Mouse (Mus musculus) ovary, postnatal 10 days (tissue): ENCODE measurements around the gene Abcb1a.

Experiments
- DNase-seq: peaks from one replicate; pipeline ENCODE4 v3.0.0; 2022; ENCODE audit warnings: low spot score

Abcb1a gene

DNA sequence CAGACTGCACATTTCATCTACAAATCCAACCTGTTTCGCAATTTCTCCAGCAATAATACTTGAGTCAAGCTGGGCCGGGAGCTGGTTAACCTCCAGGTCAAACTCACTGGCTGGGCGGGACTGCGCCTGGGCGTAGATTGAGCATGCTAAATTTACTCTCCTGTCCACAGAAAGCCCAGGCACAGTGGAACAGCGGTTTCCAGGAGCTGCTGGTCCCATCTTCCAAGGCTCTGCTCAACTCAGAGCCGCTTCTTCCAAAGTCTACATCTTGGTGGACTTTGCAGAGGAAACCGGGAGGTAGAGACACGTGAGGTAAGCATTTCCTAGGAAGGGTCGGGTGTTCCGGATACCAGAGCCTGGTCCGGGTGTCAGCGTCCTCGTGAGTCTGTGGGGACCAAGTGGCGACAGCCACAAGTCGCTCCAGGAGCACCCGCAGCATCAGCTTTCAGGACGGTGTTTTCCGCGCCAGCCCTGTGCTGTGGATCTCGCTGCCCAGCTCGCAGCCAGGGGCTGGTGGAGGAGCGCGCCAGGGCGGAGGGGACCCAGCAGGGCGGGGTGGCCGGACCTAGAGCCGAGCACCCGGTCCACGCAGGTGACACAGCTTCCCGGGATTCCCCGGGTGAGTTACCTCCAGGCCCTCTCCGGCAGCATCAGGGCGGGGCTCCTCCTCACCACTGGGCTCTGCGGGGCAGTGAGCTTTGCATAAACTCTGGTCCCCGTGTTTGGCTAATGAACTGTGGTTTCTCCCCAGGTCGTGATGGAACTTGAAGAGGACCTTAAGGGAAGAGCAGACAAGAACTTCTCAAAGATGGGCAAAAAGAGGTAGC, at the start of gene Abcb1a:
Gene Abcb1a, plus strand, starts transcription at position 167 of the 827 bp plus-strand sequence.
- DNase-seq, result no peak

GRCm38 (mm10) chr5:8622071-8622595, 37.7 kb upstream of the Abcb1a start:
- peak; percentile 10 for DNase-seq

DNA sequence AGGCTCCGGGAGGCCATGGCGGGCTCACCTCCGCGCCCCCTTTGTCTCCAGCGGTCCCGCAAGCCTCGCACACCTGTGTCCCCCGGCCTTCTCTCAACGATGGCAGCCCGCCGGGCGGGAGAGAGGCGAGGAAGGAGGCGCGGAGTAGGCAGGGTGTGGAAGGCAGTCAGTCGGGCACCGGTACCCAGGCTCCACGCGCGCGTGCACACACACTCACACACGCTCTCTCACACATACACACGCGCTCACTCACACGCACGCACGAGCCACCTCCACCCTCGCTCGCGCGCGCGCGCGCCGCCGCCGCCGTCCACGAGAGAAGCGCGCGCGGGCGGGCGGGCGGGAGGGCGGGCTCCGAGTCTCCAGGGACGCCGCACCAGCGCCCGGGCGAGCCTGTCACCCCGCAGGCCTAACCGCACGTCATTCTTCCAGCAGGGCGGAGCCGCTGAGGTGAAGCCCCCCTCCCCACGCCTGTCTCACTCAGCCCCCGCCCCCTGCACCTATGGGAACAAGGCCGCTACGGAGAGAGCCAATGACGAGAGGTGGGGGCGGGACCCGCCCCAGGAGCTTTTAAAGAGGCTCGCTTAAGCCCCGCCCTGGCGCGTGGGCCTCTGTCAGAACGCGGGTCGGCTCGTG, 37.2 kb upstream of the Abcb1a start, which contains the start of gene Rundc3b:
Gene Rundc3b, minus strand, starts transcription at position 357 of the 636 bp plus-strand sequence.
- peak; percentile 45 for DNase-seq

GRCm38 (mm10) chr5:8632901-8633300, 27.0 kb upstream of the Abcb1a start:
- DNase-seq, result no peak

DNA sequence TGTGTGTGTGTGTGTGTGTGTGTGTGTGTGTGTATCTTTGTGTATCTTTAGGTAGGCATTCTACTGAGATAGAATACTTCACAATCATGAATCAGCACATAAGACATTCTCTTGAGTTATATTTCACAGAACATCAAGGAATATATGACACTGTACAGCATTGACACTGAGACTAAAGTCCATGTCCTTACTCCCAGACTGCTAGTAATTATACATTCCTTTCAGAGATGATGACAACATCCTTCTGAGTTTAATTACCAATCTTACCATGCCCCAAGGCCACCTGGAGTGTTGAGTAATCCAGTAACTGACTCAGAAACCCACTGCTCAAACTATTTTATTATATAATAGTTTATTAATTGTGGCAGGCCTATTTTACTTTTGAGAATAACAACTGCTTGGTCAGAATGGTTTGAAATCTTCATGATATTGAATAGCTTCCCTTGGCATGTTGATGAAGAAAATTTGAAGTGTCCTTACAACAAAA, 25.3 kb upstream of the Abcb1a start:
- no peak for DNase-seq

DNA sequence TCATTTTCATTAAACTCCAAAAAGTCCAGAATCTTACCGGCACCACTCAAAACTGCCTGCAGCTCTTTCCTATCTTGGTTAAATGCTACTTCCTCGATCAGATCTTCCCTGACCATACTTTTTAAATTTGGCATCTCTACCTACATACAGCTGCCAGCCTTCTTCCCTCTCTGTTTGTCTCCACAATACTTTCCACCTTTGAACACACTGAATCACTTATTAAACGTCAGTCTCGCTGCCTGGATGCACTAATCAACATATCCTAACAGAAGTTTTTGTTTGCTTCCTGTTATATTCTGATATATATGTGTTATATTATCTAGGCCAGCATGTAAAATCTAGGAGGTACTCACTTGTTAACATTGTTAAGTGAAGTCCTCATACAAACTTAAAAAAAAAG, 11.6 kb upstream of the Abcb1a start:
- no peak for DNase-seq

- no peak for DNase-seq
Observed at GRCm38 (mm10) chr5:8648774-8649173, 11.1 kb upstream of the Abcb1a start.

GRCm38 (mm10) chr5:8652085-8652484, 7.8 kb upstream of the Abcb1a start:
- no peak for DNase-seq

DNA sequence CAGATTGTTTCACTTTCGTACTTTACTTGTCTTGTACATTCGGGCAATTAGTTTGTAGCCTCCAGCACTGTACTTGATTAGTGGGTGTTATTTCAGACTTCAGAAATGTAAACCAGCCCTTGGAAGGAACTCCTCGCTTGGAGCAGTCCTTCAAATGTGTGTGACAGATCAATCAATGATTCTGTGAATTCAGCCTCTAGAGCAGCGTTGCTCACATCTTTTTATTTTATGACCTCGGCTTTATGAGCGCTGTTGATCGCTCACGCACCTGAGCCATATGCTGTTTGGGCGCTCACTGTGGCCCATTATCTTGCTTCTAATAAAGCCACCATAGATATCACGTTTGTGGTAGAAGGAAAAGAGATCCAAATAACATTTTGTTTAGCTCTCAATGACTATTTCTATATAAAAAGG, 868 bp downstream of the Abcb1a start:
- no peak for DNase-seq

GRCm38 (mm10) chr5:8664678-8665077, 4.8 kb downstream of the Abcb1a start:
- no peak for DNase-seq

- no peak for DNase-seq
Observed at GRCm38 (mm10) chr5:8667758-8668474, 8.0 kb downstream of the Abcb1a start.

DNA sequence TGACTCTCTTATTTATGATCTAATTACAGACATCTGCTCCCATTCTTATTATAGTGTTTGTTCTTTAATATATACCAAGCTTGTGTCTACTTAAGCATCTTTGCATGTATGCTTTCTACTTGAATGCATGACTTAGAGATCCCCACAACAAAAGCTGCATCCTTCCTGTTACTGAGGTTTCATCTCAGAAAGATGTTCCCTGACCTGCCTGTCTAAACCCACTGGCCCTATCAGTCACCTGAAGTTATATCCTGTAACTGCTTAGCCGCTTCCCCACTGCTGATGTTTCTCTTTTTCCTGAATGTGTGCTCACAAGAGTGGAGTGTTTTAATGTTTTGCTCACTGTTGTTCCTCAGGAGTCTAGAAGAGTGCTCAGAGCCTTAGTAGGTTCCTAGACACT, 9.7 kb downstream of the Abcb1a start:
- DNase-seq, result no peak

- no peak for DNase-seq
Observed at GRCm38 (mm10) chr5:8675262-8675951, 15.5 kb downstream of the Abcb1a start.

DNA sequence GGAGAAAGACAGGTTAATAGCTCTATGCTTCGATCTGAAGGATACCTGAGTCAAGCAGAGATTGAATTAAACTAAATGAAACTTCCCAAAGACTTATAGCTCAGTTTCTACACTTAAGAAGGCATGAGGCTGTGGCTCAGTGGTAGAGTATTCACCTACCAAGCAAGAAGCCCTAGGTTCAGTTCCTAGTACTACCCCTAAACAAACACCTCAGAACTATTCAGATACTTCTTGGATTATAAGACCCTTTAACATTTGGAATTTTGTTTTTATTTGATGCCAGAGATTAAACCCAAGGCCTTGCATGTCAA, 16.0 kb downstream of the Abcb1a start:
- no peak for DNase-seq

- DNase-seq, result no peak
Observed at GRCm38 (mm10) chr5:8681166-8681565, 21.3 kb downstream of the Abcb1a start.

DNA sequence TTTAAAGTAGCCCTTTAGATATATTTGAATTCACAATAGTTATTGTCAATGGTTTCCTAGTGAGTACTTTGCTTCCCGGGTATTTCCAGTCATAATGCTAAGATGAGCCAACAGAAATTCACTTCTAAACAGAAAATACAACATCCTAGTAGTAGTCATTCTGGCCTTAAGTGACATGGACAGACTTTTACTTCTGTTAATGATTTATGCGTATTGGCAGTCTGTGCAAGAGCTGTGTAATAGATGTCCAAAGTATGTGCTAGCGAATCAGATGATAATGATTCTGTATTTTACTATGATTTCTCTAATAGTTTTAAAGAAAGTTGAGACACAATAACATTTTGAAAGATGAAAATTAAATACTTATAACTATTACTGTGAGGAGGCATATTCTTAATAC, 23.8 kb downstream of the Abcb1a start:
- no peak for DNase-seq

DNA sequence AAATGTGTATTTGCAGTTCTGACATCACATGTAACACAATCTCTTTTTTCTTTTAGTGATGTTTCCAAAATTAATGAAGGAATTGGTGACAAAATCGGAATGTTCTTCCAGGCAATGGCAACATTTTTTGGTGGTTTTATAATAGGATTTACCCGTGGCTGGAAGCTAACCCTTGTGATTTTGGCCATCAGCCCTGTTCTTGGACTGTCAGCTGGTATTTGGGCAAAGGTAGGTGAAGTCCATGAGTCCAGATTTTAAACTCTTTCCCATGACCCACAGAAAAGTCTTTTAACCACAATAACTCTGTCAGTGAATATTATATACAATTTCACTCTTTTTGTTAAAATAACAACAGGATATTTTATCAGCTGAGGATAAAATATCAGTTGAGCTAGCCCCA, 26.2 kb downstream of the Abcb1a start:
- no peak for DNase-seq

DNA sequence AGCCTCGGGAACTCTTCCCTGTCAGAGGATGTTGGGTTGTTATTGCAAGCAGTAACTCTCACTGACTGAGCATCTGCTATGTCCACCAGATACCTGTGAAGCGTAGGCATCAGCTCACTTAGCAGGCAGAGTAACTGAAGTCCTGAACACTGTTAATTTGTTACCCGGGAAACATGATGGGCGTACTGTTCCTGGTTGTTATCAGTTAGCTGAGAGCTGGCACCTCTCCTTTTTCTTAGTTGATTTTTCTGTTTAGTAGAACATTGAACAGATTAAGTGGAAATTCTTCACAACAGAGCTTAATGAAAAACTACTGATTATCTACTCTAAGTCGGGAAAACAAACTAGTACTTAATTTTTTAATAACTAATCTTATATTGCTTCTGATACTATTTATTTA, 27.7 kb downstream of the Abcb1a start:
- no peak for DNase-seq

DNA sequence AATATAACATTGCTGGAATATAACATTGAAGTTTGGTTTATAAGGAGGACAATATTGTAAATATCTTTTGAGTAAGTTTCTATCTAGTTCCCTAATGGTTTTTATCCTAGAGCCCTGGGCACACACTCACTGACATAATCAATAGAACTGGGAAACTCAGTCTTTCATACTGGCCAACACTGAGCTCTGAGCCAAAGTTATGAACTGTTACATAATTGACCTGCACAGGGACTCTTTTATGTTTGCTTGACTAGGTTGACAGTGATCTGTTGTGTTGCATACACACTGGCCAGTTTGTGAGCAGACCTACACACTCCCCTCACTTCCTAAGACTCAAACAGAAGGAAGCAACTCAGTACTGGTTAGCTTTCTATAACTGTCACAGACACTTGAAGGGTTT, 56.2 kb downstream of the Abcb1a start:
- no peak for DNase-seq

GRCm38 (mm10) chr5:8719556-8719955, 59.7 kb downstream of the Abcb1a start:
- no peak for DNase-seq

DNA sequence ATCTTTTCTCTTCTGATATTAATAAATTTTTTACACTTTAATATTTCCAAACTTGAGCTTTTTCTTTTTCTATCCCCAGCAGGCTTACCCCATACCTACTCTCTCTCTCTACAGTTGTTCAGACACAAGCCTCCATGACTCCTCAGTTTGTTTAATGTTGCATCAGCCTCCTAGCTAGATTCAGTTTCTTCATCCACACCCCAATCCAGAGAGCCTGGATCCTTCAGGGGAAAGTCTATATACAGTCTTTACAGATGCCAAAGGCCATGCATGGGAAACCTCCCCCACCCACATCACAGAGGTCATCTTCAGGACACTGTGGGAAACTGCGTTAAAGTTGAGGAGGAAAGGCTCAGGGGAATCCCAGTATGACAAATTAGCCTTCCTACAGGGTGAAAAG, 62.3 kb downstream of the Abcb1a start:
- no peak for DNase-seq

GRCm38 (mm10) chr5:8722867-8723266, 63.0 kb downstream of the Abcb1a start:
- DNase-seq, result no peak
